ENCODE assay signal across 8 mouse cellular contexts in the genomic region with DNA sequence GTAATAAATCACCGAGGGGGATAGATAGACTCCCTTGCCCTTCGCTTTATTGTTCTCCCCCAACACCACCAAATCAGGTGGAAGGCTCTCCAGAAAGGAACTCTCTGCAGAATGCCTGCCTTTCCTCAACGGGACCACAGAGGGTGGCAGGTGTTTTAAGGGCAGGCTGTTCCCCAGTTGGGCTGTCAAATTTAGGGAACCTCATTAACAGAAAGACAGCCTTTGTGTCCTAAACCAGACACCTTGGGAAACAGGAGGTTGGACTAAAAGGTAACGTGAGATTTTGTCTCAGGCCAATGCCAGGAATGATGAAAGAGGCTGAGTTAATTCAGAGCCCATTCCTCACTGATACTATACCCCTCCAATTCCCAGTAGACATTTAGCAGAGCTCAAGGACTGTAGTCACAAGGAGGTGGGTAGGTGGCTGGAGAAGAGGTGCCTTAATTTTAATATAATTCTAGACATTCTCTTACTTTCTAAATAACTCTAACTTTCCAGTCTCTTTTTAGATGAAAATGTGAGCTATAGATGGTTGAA. TPM values are rescaled to one million over a fixed set of nuclear protein-coding genes. Genes with fewer than 3 reads are reported as not detected.
DNase-seq lines count a peak whose midpoint lies in the region; ATAC-seq and TF ChIP-seq lines count a peak whose summit lies in the region.

No protein-coding gene starts in this region.

- peaks cover 37% of the 10 kb centered on the region for H3K4me1 ChIP-seq in kidney, embryonic 16.5 days (ENCODE audit: insufficient read depth, low read length)
- H3K4me1 ChIP-seq in embryonic facial prominence, embryonic 15.5 days = peaks cover 29% of the 10 kb centered on the region
- H3K4me1 ChIP-seq in intestine, postnatal 0 days (replicated peaks; ENCODE audit: control insufficient read depth, insufficient read depth, low read length) = peaks cover 3% of the 10 kb centered on the region; the same call in 1 of the 2 replicates
- H3K4me1 ChIP-seq in neural tube, embryonic 13.5 days (replicated peaks) = peaks cover 51% of the 10 kb centered on the region

- TF ChIP-seq CTCF in intestine, postnatal 0 days (IDR thresholded peaks at IDR 0.05; ENCODE audit: low read depth) = no peak

- no peaks in the 10 kb centered on the region for H3K36me3 ChIP-seq in kidney, embryonic 16.5 days (ENCODE audit: insufficient read depth, low read length)
- H3K36me3 ChIP-seq in embryonic facial prominence, embryonic 15.5 days = no peaks in the 10 kb centered on the region
- H3K36me3 ChIP-seq in intestine, postnatal 0 days (ENCODE audit: control insufficient read depth, insufficient read depth) = no peaks in the 10 kb centered on the region
- no peaks in the 10 kb centered on the region for H3K36me3 ChIP-seq in neural tube, embryonic 13.5 days

- H3K27ac ChIP-seq in kidney, embryonic 16.5 days (ENCODE audit: low read length) = peak overlapping the region; percentile 93; the same call in 1 of the 2 replicates
- peak overlapping the region; percentile 95 for H3K27ac ChIP-seq in embryonic facial prominence, embryonic 15.5 days (replicated peaks)
- no peak overlapping the region for H3K27ac ChIP-seq in intestine, postnatal 0 days (ENCODE audit: low read depth, low read length)
- H3K27ac ChIP-seq in neural tube, embryonic 13.5 days (replicated peaks) = peak overlapping the region; percentile 97

- no peak for DNase-seq in kidney, postnatal 10 days
- no peak for DNase-seq in thymus, postnatal 25 days
- DNase-seq in layer of hippocampus, adult 9-10 months (ENCODE audit: low spot score) = no peak
- DNase-seq in ovary, postnatal 10 days (ENCODE audit: low spot score) = no peak

- peak overlapping the region; percentile 89 for H3K9ac ChIP-seq in kidney, embryonic 16.5 days (replicated peaks; ENCODE audit: low read length)
- peak overlapping the region; percentile 91 for H3K9ac ChIP-seq in embryonic facial prominence, embryonic 15.5 days
- H3K9ac ChIP-seq in intestine, postnatal 0 days (ENCODE audit: low read depth, low read length) = peak overlapping the region; percentile 65
- H3K9ac ChIP-seq in neural tube, embryonic 13.5 days = peak overlapping the region; percentile 94

- peak overlapping the region; percentile 60 for H3K4me2 ChIP-seq in kidney, embryonic 16.5 days (replicated peaks; ENCODE audit: low read depth, low read length)
- peak overlapping the region; percentile 66 for H3K4me2 ChIP-seq in embryonic facial prominence, embryonic 15.5 days (replicated peaks)
- H3K4me2 ChIP-seq in intestine, postnatal 0 days (replicated peaks; ENCODE audit: low read depth) = peak overlapping the region; percentile 91
- H3K4me2 ChIP-seq in neural tube, embryonic 13.5 days = peak overlapping the region; percentile 60

- H3K27me3 ChIP-seq in kidney, embryonic 16.5 days (ENCODE audit: insufficient read depth, low read length) = no peaks in the 10 kb centered on the region; the same call in 1 of the 2 replicates
- no peaks in the 10 kb centered on the region for H3K27me3 ChIP-seq in embryonic facial prominence, embryonic 15.5 days
- no peaks in the 10 kb centered on the region for H3K27me3 ChIP-seq in intestine, postnatal 0 days (replicated peaks; ENCODE audit: control insufficient read depth, insufficient read depth, low read length)
- H3K27me3 ChIP-seq in neural tube, embryonic 13.5 days = peaks cover 38% of the 10 kb centered on the region

- 1% methylated on average over 4 of the region's 4 CpGs for WGBS in kidney, embryonic 16.5 days
- under 1% methylated on average over 4 of the region's 4 CpGs for WGBS in embryonic facial prominence, embryonic 15.5 days
- WGBS in intestine, postnatal 0 days = 9% methylated on average over 4 of the region's 4 CpGs
- WGBS in neural tube, embryonic 13.5 days = 3% methylated on average over 4 of the region's 4 CpGs

- no peak for ATAC-seq in kidney, embryonic 16.5 days (ENCODE audit: low FRiP score, low TSS enrichment)
- ATAC-seq in embryonic facial prominence, embryonic 15.5 days (ENCODE audit: insufficient number of reproducible peaks, low FRiP score, low TSS enrichment, low read depth) = no peak
- no peak for ATAC-seq in intestine, postnatal 0 days
- ATAC-seq in neural tube, embryonic 13.5 days (ENCODE audit: low read depth) = no peak

- H3K4me3 ChIP-seq in kidney, embryonic 16.5 days (ENCODE audit: low read length) = peak overlapping the region; percentile 83
- H3K4me3 ChIP-seq in embryonic facial prominence, embryonic 15.5 days (replicated peaks) = peak overlapping the region; percentile 96
- peak overlapping the region; percentile 83 for H3K4me3 ChIP-seq in intestine, postnatal 0 days (ENCODE audit: low read depth, low read length)
- peak overlapping the region; percentile 88 for H3K4me3 ChIP-seq in neural tube, embryonic 13.5 days

- no peaks in the 10 kb centered on the region for H3K9me3 ChIP-seq in kidney, embryonic 16.5 days (ENCODE audit: low read length)
- H3K9me3 ChIP-seq in embryonic facial prominence, embryonic 15.5 days (replicated peaks) = no peaks in the 10 kb centered on the region
- no peaks in the 10 kb centered on the region for H3K9me3 ChIP-seq in intestine, postnatal 0 days (ENCODE audit: control insufficient read depth)
- H3K9me3 ChIP-seq in neural tube, embryonic 13.5 days = no peaks in the 10 kb centered on the region

RNA-seq across cellular contexts. Expression of a gene that starts 1.5 kb away (rescaled TPM):
- 3.8 and 4.2 TPM in 2 replicates for polyA plus RNA-seq in kidney, embryonic 16.5 days (2015; fragmentation: Nextera tagmentation; extraction: Ambion mirVana)
- polyA plus RNA-seq in embryonic facial prominence, embryonic 15.5 days (2015; fragmentation: Nextera tagmentation; extraction: Ambion mirVana) = 15.3 and 16.3 TPM in 2 replicates
- polyA plus RNA-seq in intestine, postnatal 0 days (2015; fragmentation: Nextera tagmentation; extraction: Ambion mirVana) = 1.9 and 2.4 TPM in 2 replicates
- 3.5 and 4.0 TPM in 2 replicates for polyA plus RNA-seq in neural tube, embryonic 13.5 days (2015; fragmentation: Nextera tagmentation; extraction: Ambion mirVana)
